Mouse (Mus musculus): ENCODE measurements around the gene Hk2. TPM values are rescaled to one million over a fixed set of nuclear protein-coding genes. Genes with fewer than 3 reads are reported as not detected.

Gene Hk2
- polyA plus RNA-seq, 1 experiment = 83.0 TPM

- H3K27me3 ChIP-seq (ENCODE audit: control insufficient read depth, insufficient read depth, low read length, poor library complexity, severe bottlenecking) = no peaks in the 10 kb centered on the region
- TF ChIP-seq EP300 (IDR thresholded peaks at IDR 0.05; ENCODE audit: insufficient read depth, low read depth, low read length) = no peak
- no peak for TF ChIP-seq POLR2A (IDR thresholded peaks at IDR 0.05; ENCODE audit: insufficient read depth, low read length)
- TF ChIP-seq CTCF (IDR thresholded peaks at IDR 0.05; ENCODE audit: low read depth, low read length) = no peak
- H3K9ac ChIP-seq (ENCODE audit: low read depth, poor library complexity, severe bottlenecking) = no peak overlapping the region
- H3K4me1 ChIP-seq (ENCODE audit: control insufficient read depth, insufficient read depth, low read length) = no peaks in the 10 kb centered on the region
- H3K36me3 ChIP-seq (ENCODE audit: control insufficient read depth, insufficient read depth, low read length, poor library complexity, severe bottlenecking) = no peaks in the 10 kb centered on the region
- no peak overlapping the region for H3K27ac ChIP-seq (ENCODE audit: insufficient read depth, low read length)
- no peak overlapping the region for H3K4me3 ChIP-seq (ENCODE audit: low read depth, low read length)
- no peaks in the 10 kb centered on the region for H3K9me3 ChIP-seq (replicated peaks; ENCODE audit: control insufficient read depth, insufficient read depth, low read length, poor library complexity, severe bottlenecking)
Measured at GRCm38 (mm10) chr6:82783906-82784305, 9.7 kb upstream of the Hk2 start.

DNA sequence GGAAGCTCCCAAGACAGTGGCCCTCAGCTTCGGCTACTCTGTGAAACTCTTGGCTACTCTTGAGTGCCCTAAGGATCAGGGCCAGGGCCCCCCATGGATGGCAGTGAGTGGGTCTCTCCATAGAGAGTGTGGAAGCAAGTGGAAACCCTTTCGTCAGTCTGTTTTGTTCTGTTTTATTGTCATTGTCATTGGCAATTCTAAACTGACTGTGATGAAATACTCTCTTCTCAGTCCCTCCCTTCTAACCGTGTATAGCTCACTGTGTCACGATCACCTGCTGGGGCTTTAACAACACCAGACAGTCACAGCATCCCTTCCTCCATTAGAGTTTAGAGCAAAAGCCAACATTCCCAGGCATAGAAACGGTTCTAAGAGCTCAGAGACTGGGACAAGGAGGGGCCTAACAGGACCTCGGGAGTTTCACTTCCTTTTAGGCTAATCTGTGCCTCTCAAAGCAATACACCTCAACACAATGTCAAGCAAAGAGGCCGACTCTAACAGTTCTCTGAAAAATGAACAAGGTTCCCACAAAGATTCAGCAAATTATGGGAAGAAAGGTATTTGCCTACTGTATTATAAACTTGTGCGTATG is 6.6 kb upstream of the Hk2 start:
- no peak for TF ChIP-seq CTCF (IDR thresholded peaks at IDR 0.05; ENCODE audit: low read depth, low read length)
- no peak for TF ChIP-seq POLR2A (IDR thresholded peaks at IDR 0.05; ENCODE audit: insufficient read depth, low read length)
- TF ChIP-seq EP300 (IDR thresholded peaks at IDR 0.05; ENCODE audit: insufficient read depth, low read depth, low read length) = no peak
- H3K9me3 ChIP-seq (replicated peaks; ENCODE audit: control insufficient read depth, insufficient read depth, low read length, poor library complexity, severe bottlenecking) = no peaks in the 10 kb centered on the region
- no peaks in the 10 kb centered on the region for H3K4me1 ChIP-seq (ENCODE audit: control insufficient read depth, insufficient read depth, low read length)
- H3K36me3 ChIP-seq (ENCODE audit: control insufficient read depth, insufficient read depth, low read length, poor library complexity, severe bottlenecking) = no peaks in the 10 kb centered on the region
- no peaks in the 10 kb centered on the region for H3K27me3 ChIP-seq (ENCODE audit: control insufficient read depth, insufficient read depth, low read length, poor library complexity, severe bottlenecking)
- H3K27ac ChIP-seq (ENCODE audit: insufficient read depth, low read length) = no peak overlapping the region
- no peak overlapping the region for H3K9ac ChIP-seq (ENCODE audit: low read depth, poor library complexity, severe bottlenecking)
- no peak overlapping the region for H3K4me3 ChIP-seq (ENCODE audit: low read depth, low read length)

DNA sequence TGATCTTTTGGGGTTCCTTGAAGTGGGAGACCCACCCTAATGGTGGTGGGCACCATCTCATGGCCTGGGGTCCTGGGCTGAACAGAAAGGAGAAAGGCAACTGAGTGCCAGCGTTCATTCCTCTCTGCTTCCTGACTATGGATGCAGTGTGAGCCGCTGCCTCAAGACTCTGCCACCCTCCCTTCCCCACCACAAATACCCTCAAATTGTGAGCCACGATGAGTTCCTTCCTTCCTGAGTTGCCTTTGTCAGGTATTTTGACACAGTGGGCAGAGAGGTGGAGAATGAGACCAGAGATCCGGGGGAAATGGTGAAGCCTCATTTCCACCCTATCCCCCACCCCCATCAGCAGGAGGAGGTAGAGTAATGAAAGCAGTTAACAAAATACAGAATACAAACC is 6.1 kb upstream of the Hk2 start:
- Histone ChIP-seq H3K4me1 (ENCODE audit: control insufficient read depth, insufficient read depth, low read length) (no peaks in the 10 kb centered on the region), H3K9me3 (replicated peaks; ENCODE audit: control insufficient read depth, insufficient read depth, low read length, poor library complexity, severe bottlenecking) (no peaks in the 10 kb centered on the region), H3K27ac (ENCODE audit: insufficient read depth, low read length) (no peak overlapping the region), H3K4me3 (ENCODE audit: low read depth, low read length) (no peak overlapping the region), H3K27me3 (ENCODE audit: control insufficient read depth, insufficient read depth, low read length, poor library complexity, severe bottlenecking) (no peaks in the 10 kb centered on the region), H3K9ac (ENCODE audit: low read depth, poor library complexity, severe bottlenecking) (no peak overlapping the region), H3K36me3 (ENCODE audit: control insufficient read depth, insufficient read depth, low read length, poor library complexity, severe bottlenecking) (no peaks in the 10 kb centered on the region)
- TF ChIP-seq POLR2A (IDR thresholded peaks at IDR 0.05; ENCODE audit: insufficient read depth, low read length) (no peak), CTCF (IDR thresholded peaks at IDR 0.05; ENCODE audit: low read depth, low read length) (no peak), EP300 (IDR thresholded peaks at IDR 0.05; ENCODE audit: insufficient read depth, low read depth, low read length) (no peak)

DNA sequence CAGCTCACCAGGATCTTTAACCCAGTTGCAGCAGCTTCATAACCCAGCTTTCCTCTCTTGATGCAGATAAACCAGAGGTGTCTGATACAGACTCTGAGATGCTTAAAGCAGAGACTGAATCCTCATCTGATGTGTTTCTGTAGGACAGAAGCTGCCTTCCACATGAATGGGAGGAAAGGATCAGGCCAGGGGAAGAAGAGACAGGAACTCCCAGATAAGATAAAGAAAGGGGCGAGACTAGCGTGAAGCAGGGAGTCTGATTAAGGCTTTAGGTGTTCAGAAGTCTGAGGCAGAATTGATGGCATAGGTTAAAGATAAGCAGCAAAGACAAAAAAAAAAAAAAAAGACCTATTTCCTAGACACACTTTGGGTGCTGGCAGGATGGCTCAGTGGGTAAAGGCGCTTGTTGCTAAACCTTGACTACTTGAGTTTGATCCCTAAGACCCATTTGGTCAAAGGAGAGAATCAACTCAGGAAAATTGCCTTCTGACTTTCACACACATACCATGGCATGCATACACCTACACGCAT is 2.9 kb upstream of the Hk2 start:
- no peak for TF ChIP-seq POLR2A (IDR thresholded peaks at IDR 0.05; ENCODE audit: insufficient read depth, low read length)
- TF ChIP-seq EP300 (IDR thresholded peaks at IDR 0.05; ENCODE audit: insufficient read depth, low read depth, low read length) = no peak
- TF ChIP-seq CTCF (IDR thresholded peaks at IDR 0.05; ENCODE audit: low read depth, low read length) = no peak
- H3K27ac ChIP-seq (ENCODE audit: insufficient read depth, low read length) = no peak overlapping the region

GRCm38 (mm10) chr6:82775386-82775785 is 1.1 kb upstream of the Hk2 start:
- Histone ChIP-seq H3K36me3 (ENCODE audit: control insufficient read depth, insufficient read depth, low read length, poor library complexity, severe bottlenecking) (no peaks in the 10 kb centered on the region), H3K4me1 (ENCODE audit: control insufficient read depth, insufficient read depth, low read length) (no peaks in the 10 kb centered on the region), H3K27ac (ENCODE audit: insufficient read depth, low read length) (no peak overlapping the region), H3K4me3 (ENCODE audit: low read depth, low read length) (no peak overlapping the region), H3K27me3 (ENCODE audit: control insufficient read depth, insufficient read depth, low read length, poor library complexity, severe bottlenecking) (no peaks in the 10 kb centered on the region), H3K9me3 (replicated peaks; ENCODE audit: control insufficient read depth, insufficient read depth, low read length, poor library complexity, severe bottlenecking) (no peaks in the 10 kb centered on the region), H3K9ac (ENCODE audit: low read depth, poor library complexity, severe bottlenecking) (no peak overlapping the region)
- TF ChIP-seq CTCF (IDR thresholded peaks at IDR 0.05; ENCODE audit: low read depth, low read length) = no peak
- TF ChIP-seq POLR2A (IDR thresholded peaks at IDR 0.05; ENCODE audit: insufficient read depth, low read length) = no peak
- TF ChIP-seq EP300 (IDR thresholded peaks at IDR 0.05; ENCODE audit: insufficient read depth, low read depth, low read length) = no peak

More for the DNA sequence above, 2.9 kb upstream of the Hk2 start:
- Histone ChIP-seq H3K4me3 (ENCODE audit: low read depth, low read length) (no peak overlapping the region), H3K9ac (ENCODE audit: low read depth, poor library complexity, severe bottlenecking) (no peak overlapping the region), H3K27me3 (ENCODE audit: control insufficient read depth, insufficient read depth, low read length, poor library complexity, severe bottlenecking) (no peaks in the 10 kb centered on the region), H3K9me3 (replicated peaks; ENCODE audit: control insufficient read depth, insufficient read depth, low read length, poor library complexity, severe bottlenecking) (no peaks in the 10 kb centered on the region), H3K4me1 (ENCODE audit: control insufficient read depth, insufficient read depth, low read length) (no peaks in the 10 kb centered on the region), H3K36me3 (ENCODE audit: control insufficient read depth, insufficient read depth, low read length, poor library complexity, severe bottlenecking) (no peaks in the 10 kb centered on the region)

All from ES-Bruce4 (cell line).